ENCODE assay signal across 10 mouse cellular contexts in the genomic region with DNA sequence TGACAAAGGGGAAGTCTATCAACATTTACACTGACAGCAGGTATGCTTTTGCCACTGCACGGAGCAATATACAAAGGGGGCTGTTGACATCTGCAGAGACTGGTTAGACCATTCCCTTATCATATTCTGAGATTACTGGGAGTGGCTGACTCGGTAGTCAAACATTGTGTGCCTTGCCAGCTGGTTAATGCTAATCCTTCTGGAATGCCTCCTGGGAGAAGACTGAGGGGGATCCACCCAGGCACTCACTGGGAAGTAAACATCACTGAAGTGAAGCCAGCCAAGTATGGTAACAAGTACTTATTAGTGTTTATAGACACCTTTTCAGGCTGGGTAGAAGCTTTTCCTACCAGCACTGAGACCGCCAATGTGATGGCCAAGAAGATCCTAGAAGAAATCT. TPM values are rescaled to one million over a fixed set of nuclear protein-coding genes. Genes with fewer than 3 reads are reported as not detected.
A peak's percentile ranks its signal among the peaks of the same experiment; 100 is the strongest.
DNase-seq lines count a peak whose midpoint lies in the region; ATAC-seq and TF ChIP-seq lines count a peak whose summit lies in the region.
"Not testable (repeated sequence)": the region's sequence is repeated elsewhere in the genome, so short reads cannot be mapped to it uniquely, and the experiment has no call there.
"Had no signal": no experiment of that assay in that cellular context is flagged by ENCODE, and none has a peak within 500 bp of the region (broad histone marks: within the 10 kb centered on the region; RNA-seq: fewer than 3 reads in every experiment).

No protein-coding gene starts in this region.

- not testable (repeated sequence) for H3K36me3 ChIP-seq in lung, postnatal 0 days (ENCODE audit: insufficient read depth, low read length); stomach, postnatal 0 days (ENCODE audit: control insufficient read depth, insufficient read depth, low read length)

- H3K27ac ChIP-seq in lung, postnatal 0 days (ENCODE audit: low read length); stomach, postnatal 0 days (replicated peaks): not testable (repeated sequence)

- H3K4me3 ChIP-seq in lung, postnatal 0 days (ENCODE audit: low read depth, low read length); stomach, postnatal 0 days (ENCODE audit: low read depth, low read length): not testable (repeated sequence)

- not testable (repeated sequence) for H3K9me3 ChIP-seq in lung, postnatal 0 days (ENCODE audit: low read length); stomach, postnatal 0 days (ENCODE audit: control insufficient read depth, low read length)

- 35% methylated on average over 3 of the region's 3 CpGs for WGBS in lung, postnatal 0 days
- 27% methylated on average over 3 of the region's 3 CpGs for WGBS in stomach, postnatal 0 days

- H3K4me1 ChIP-seq in lung, postnatal 0 days (ENCODE audit: insufficient read depth, low read depth, low read length); stomach, postnatal 0 days (replicated peaks; ENCODE audit: control insufficient read depth, insufficient read depth): not testable (repeated sequence)

- TF ChIP-seq CTCF in lung, postnatal 0 days (IDR thresholded peaks at IDR 0.05); stomach, postnatal 0 days (IDR thresholded peaks at IDR 0.05; ENCODE audit: low read depth): not testable (repeated sequence)

- peak; percentile 71 for DNase-seq in 3T3-L1 (ENCODE audit: low read depth, low spot score)
- peak; percentile 78 for DNase-seq in R1 (ENCODE audit: low read depth, low spot score)
- DNase-seq in gastrocnemius, adult 18-20 months (ENCODE audit: low spot score) = peak; percentile 13
- DNase-seq in heart, adult 9 months (ENCODE audit: low spot score in 2 of 2) = peak; percentile 3 to 24
- peak; percentile 27 for DNase-seq in lung, postnatal 0 days (ENCODE audit: low spot score)
- DNase-seq in lung, postnatal 4 days = peak; percentile 13 to 31
- DNase-seq in stomach, postnatal 0 days (ENCODE audit: low spot score) = peak; percentile 49

- not testable (repeated sequence) for ATAC-seq in lung, postnatal 0 days; stomach, postnatal 0 days (ENCODE audit: low FRiP score, low TSS enrichment)

- peak; percentile 42; the same call in 1 of the 2 replicates for TF ChIP-seq EP300 in lung, postnatal 0 days (IDR thresholded peaks at IDR 0.05)
- TF ChIP-seq EP300 in stomach, postnatal 0 days (optimal IDR thresholded peaks at IDR 0.05) = not testable (repeated sequence)

- H3K9ac ChIP-seq in lung, postnatal 0 days (replicated peaks; ENCODE audit: low read depth); stomach, postnatal 0 days (ENCODE audit: low read length): not testable (repeated sequence)

- H3K4me2 ChIP-seq in lung, postnatal 0 days (replicated peaks; ENCODE audit: low read depth, low read length); stomach, postnatal 0 days (replicated peaks; ENCODE audit: low read depth): not testable (repeated sequence)

- not testable (repeated sequence) for H3K27me3 ChIP-seq in lung, postnatal 0 days (replicated peaks; ENCODE audit: insufficient read depth, low read length); stomach, postnatal 0 days (ENCODE audit: control insufficient read depth, insufficient read depth, low read length)

RNA-seq across cellular contexts. Expression of a gene that starts 4.3 kb away (rescaled TPM):
- total RNA-seq in gastrocnemius, adult 18-20 months (2021) = 1 to 10 TPM; 1.8 to 2.3 TPM
- polyA plus RNA-seq in lung, postnatal 0 days (2015; fragmentation: Nextera tagmentation; extraction: Ambion mirVana) = 14.8 and 15.4 TPM in 2 replicates
- polyA plus RNA-seq in stomach, postnatal 0 days (2015; fragmentation: Nextera tagmentation; extraction: Ambion mirVana) = 7.4 and 8.4 TPM in 2 replicates
- polyA plus RNA-seq: erythroblast, embryonic 14.5 days had no signal

RNA-seq across cellular contexts. Expression of a gene that starts 51.0 kb away (rescaled TPM):
- 10 to 100 TPM; 14.7 to 20.2 TPM for total RNA-seq in gastrocnemius, adult 18-20 months (2021)
- polyA plus RNA-seq in lung, postnatal 0 days (2015; fragmentation: Nextera tagmentation; extraction: Ambion mirVana) = 45.3 and 72.6 TPM in 2 replicates
- polyA plus RNA-seq in stomach, postnatal 0 days (2015; fragmentation: Nextera tagmentation; extraction: Ambion mirVana) = 34.6 and 35.4 TPM in 2 replicates

RNA-seq across cellular contexts. Expression of a gene that starts 52.7 kb away (rescaled TPM):
- total RNA-seq in gastrocnemius, adult 18-20 months (2021) = not detected
- 17.0 and 20.5 TPM in 2 replicates for polyA plus RNA-seq in lung, postnatal 0 days (2015; fragmentation: Nextera tagmentation; extraction: Ambion mirVana)
- 4.4 and 4.7 TPM in 2 replicates for polyA plus RNA-seq in stomach, postnatal 0 days (2015; fragmentation: Nextera tagmentation; extraction: Ambion mirVana)
- total RNA-seq: CH12.LX, MEL had no signal

Comparison
In these comparisons a context has a peak if more than half of its experiments do, and no peak if none do; other contexts are left out.
1. DNase-seq: peak in every context shown above with its lines; median percentile 78 in R1; 71 in 3T3-L1; 49 in stomach, postnatal 0 days; 27 in lung, postnatal 0 days; 22 in lung, postnatal 4 days; 14 in heart, adult 9 months; 13 in gastrocnemius, adult 18-20 months.